Mouse (Mus musculus): Measurements from ENCODE around the gene Ski.

DNA sequence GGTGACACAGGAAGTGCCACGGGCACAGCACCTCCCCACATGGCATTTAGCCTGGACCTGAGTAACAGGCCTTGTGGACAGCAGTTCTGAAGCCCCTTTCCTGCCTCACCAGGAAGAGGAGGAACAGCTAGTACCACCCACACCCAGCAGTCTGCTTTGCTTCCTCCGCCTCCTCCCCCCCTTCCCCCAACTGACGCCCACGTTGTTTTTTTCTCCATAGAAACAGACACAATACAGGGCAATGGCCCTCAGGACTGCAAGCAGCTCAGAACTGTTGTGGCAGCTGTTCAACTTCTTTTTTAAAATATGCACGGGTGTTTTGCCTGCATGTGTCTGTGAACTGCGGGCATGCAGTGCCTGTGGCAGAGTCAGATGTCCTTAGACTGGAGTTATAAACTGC lies 44.1 kb downstream of the Ski start:
- TF ChIP-seq POLR2A (IDR thresholded peaks at IDR 0.05; ENCODE audit: extremely low read depth, insufficient read depth, low read length) (no peak), CTCF (IDR thresholded peaks at IDR 0.05; ENCODE audit: low read depth, low read length) (no peak)
